Mouse (Mus musculus) macrophage (primary cell): ENCODE results near the gene Hc. TPM values are rescaled to one million over a fixed set of nuclear protein-coding genes. Genes with fewer than 3 reads are reported as not detected.

Experiments used
- H3K27ac ChIP-seq: fragments of 350-480 bp; formaldehyde crosslinking; 2 replicates; pipeline ENCODE4 v1.9.0; 2021
- H3K36me3 ChIP-seq: fragments of 350-480 bp; formaldehyde crosslinking; 2 replicates; pipeline ENCODE4 v1.9.0; 2021; ENCODE audit errors: inconsistent target
- H3K4me3 ChIP-seq: fragments of 350-480 bp; formaldehyde crosslinking; 2 replicates; pipeline ENCODE4 v1.9.0; 2021; ENCODE audit errors: inconsistent target
- H3K79me2 ChIP-seq: fragments of 350-480 bp; formaldehyde crosslinking; 2 replicates; pipeline ENCODE4 v1.9.0; 2021; ENCODE audit errors: inconsistent target
- WGBS: methylation state at CpG from one replicate; pipeline ENCODE4 v1.1.7; 2026; ENCODE audit warnings: inconsistent platforms; ENCODE audit not compliant: missing documents; 5-methylcytosine and 5-hydroxymethylcytosine counted together
- polyA plus RNA-seq: library from polyadenylated mRNA; stranded (reverse); fragments of 250-400 nt; gene quantifications from 3 replicates; pipeline ENCODE4 v1.2.4, GENCODE M21; 2018; ENCODE audit warnings: inconsistent platforms

Gene Hc
- polyA plus RNA-seq, 1 experiment from 2014 or later: not detected

DNA sequence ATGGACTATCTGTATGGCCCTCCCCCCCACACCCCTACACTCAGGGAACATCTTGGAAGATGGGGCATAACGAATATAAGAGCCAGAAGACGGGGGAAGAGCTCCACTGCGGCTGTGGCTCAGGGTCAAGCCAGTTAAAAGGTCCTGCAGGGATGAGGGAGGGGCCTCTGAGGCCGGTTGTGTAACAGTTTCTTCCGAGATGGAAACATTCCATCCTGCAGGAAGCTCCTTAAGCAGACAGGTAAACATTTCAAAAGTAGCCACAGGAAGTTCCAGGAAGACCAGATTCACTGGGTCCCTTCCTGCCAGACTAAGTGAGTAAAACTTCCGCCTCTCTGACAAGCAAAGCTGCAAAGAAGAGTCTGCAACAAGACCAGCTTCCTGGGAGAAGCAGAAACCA is 45.4 kb downstream of the Hc start:
- WGBS: 37% methylated on average over 5 of the region's 6 CpGs
- Histone ChIP-seq H3K4me3 (no peak overlapping the region), H3K36me3 (no peaks in the 10 kb centered on the region), H3K79me2 (no peaks in the 10 kb centered on the region), H3K27ac (no peak overlapping the region)

- Histone ChIP-seq H3K4me3 (no peak overlapping the region), H3K36me3 (no peaks in the 10 kb centered on the region), H3K79me2 (no peaks in the 10 kb centered on the region), H3K27ac (no peak overlapping the region)
- WGBS: 81% methylated on average over 7 of the region's 8 CpGs
These were observed 49.6 kb downstream of the Hc start for GRCm38 (mm10) chr2:35011649-35012048.

GRCm38 (mm10) chr2:34998956-34999355 is 62.3 kb downstream of the Hc start:
- H3K79me2 ChIP-seq: no peaks in the 10 kb centered on the region
- no peak overlapping the region for H3K27ac ChIP-seq
- H3K36me3 ChIP-seq: no peaks in the 10 kb centered on the region
- no peak overlapping the region for H3K4me3 ChIP-seq
- WGBS: 87% methylated on average over 9 of the region's 9 CpGs

DNA sequence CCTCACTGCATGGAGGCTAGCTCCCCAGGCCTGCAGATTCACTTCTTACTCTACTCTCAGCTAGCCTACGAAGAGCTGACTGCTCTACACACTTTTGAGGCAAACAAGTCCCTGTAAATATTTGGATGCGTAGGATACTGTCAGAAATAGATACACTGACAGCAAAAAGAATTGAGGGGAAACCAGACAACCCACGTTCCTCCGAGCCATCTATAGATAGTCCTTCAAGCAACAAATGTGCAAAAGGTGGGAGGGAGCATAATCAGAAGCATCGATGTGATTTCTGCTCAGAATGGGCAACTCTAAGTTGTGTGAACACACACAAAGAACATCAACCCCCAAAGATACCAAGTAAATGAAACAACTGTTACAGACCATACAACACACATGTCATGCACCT is 64.7 kb downstream of the Hc start:
- 92% methylated on average over 5 of the region's 5 CpGs for whole genome bisulfite sequencing
- Histone ChIP-seq H3K27ac (no peak overlapping the region), H3K4me3 (no peak overlapping the region), H3K36me3 (no peaks in the 10 kb centered on the region), H3K79me2 (no peaks in the 10 kb centered on the region)

GRCm38 (mm10) chr2:34993696-34994356 is 67.4 kb downstream of the Hc start:
- H3K27ac ChIP-seq: no peak overlapping the region
- WGBS: 95% methylated on average over 5 of the region's 5 CpGs

DNA sequence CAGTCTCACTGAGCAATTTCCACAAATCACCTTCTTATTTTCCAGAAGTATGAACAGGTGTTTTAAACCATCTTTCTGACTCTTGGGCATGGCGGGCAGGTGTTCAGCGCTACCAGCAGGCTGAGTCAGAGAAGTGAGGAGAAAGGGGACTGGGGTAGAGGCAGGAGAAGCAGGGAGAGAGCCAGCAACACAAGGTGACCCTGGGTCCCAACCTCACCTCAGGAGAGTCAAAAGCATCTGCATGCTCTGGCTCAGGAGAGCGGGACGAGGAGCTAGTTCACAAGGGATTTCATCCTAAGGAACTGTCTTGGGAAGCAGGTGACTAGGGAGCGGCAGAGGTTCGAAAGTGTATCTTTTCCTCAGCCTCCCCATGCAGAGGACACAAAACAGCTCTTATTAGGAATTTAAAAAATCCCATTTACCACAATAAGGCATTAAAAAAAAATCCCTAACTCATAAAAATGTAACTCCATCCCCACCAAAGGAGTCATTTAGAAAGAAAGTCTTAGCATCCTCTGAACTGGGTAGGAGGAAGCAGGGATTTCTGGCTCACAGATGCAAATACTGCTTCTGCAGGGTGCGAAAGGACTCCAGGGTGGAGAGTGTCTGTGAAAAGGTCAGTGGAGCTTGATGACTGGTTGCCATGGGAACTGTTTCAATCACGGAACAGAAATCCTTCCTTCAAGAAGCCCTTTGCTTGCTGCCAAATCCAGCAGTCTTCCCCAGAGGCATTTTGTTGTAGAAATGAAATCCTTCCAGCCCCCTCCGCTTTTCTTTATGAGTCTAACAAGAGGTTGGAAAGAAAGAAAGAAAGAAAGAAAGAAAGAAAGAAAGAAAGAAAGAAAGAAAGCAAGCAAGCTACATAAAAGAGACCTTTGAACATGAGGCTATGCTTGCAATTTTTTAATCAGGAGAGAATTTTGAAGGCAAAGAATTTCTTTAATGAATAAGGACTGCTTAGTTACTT is 68.2 kb downstream of the Hc start:
- Histone ChIP-seq H3K4me3 (no peak overlapping the region), H3K27ac (no peak overlapping the region), H3K79me2 (no peaks in the 10 kb centered on the region), H3K36me3 (no peaks in the 10 kb centered on the region)
- 52% methylated on average over 9 of the region's 9 CpGs for WGBS

More at GRCm38 (mm10) chr2:34993696-34994356, 67.4 kb downstream of the Hc start:
- Histone ChIP-seq H3K79me2 (no peaks in the 10 kb centered on the region), H3K36me3 (no peaks in the 10 kb centered on the region), H3K4me3 (no peak overlapping the region)

- Histone ChIP-seq H3K4me3 (no peak overlapping the region), H3K27ac (no peak overlapping the region), H3K79me2 (no peaks in the 10 kb centered on the region), H3K36me3 (no peaks in the 10 kb centered on the region)
- WGBS: 91% methylated on average over 3 of the region's 3 CpGs
These were observed 69.3 kb downstream of the Hc start for GRCm38 (mm10) chr2:34991966-34992365.

GRCm38 (mm10) chr2:34989749-34990148 is 71.5 kb downstream of the Hc start:
- H3K4me3 ChIP-seq: no peak overlapping the region
- H3K79me2 ChIP-seq: no peaks in the 10 kb centered on the region
- no peaks in the 10 kb centered on the region for H3K36me3 ChIP-seq
- WGBS: 100% methylated on average over 1 of the region's 1 CpGs
- no peak overlapping the region for H3K27ac ChIP-seq

- Histone ChIP-seq H3K4me3 (no peak overlapping the region), H3K36me3 (no peaks in the 10 kb centered on the region), H3K27ac (no peak overlapping the region), H3K79me2 (no peaks in the 10 kb centered on the region)
- 100% methylated on average over 1 of the region's 1 CpGs for WGBS
These were observed 73.6 kb downstream of the Hc start for GRCm38 (mm10) chr2:34987595-34987994.

- WGBS: 89% methylated on average over 8 of the region's 8 CpGs
- Histone ChIP-seq H3K4me3 (no peak overlapping the region), H3K27ac (no peak overlapping the region), H3K36me3 (no peaks in the 10 kb centered on the region), H3K79me2 (no peaks in the 10 kb centered on the region)
These were observed 76.4 kb downstream of the Hc start for GRCm38 (mm10) chr2:34984885-34985284.

DNA sequence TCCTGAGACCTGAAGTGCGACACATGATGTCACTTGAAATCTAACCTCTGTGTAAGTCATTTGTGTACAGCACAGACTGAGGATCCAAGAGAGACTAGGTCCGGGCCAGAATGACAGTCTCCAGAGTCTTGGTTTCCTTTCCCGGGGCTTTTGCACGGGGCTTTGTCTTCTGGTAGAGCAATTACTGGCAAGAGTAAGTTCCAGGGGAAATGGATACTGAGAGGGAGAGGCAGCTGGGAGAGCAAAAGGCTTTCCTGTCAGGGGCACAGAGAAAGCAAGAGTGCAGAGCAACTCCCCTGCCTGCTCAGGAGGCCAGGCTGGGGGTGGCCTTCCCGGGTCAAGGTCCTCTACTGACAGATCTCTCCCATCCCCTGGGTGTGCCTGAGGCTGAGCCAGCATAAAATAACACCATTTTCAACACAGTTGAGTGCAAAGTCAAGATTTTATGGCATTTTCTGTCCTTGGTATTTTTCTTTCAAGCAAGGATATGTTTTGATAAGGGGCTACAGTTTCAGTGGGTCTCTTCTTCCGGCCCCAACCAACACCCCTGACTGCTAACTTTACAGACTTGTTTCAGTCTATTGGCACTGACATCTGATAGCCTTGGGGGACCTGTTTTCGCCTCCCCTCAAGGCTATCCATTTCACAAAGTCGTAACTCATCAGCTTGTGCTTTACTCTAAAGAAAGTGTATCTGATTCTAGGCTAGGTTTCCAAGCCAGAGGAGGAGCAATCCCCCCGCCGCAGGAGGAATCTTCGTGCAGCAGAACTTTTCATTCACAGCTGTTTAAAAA is 78.1 kb downstream of the Hc start:
- WGBS: 84% methylated on average over 11 of the region's 11 CpGs
- no peaks in the 10 kb centered on the region for H3K36me3 ChIP-seq

GRCm38 (mm10) chr2:34982096-34982724 is 79.0 kb downstream of the Hc start:
- no peaks in the 10 kb centered on the region for H3K36me3 ChIP-seq
- H3K4me3 ChIP-seq: no peak overlapping the region
- H3K27ac ChIP-seq: no peak overlapping the region
- no peaks in the 10 kb centered on the region for H3K79me2 ChIP-seq
- WGBS: 79% methylated on average over 14 of the region's 14 CpGs

More for the DNA sequence above, 78.1 kb downstream of the Hc start:
- Histone ChIP-seq H3K79me2 (no peaks in the 10 kb centered on the region), H3K4me3 (no peak overlapping the region), H3K27ac (no peak overlapping the region)

DNA sequence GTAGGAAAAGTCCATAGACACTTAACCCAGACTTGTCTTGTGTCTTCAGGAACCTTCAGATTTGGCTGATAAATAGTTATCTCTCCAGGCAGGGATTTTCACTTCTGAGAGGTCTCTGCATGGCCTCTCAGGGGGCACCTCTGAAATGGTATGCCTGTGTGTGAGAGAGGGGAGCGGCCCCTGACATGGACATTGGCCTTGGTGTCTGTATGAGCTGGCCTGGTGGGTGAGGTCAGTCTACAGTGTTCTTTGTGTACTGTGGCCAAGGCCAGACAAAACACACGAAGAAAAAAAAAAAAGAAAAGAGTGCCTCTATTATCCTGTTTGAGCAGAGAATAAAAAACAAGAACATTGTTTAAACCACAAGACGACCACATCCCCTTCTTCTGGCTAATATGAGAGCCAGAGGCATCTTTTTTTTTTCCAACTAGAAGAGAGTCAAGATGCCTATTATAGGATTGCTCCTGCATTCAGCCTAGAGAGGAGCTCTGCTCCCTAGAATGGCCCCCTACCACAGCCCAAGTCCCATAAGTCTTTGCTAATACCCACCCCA is 81.7 kb downstream of the Hc start:
- H3K27ac ChIP-seq: no peak overlapping the region
- H3K4me3 ChIP-seq: no peak overlapping the region

DNA sequence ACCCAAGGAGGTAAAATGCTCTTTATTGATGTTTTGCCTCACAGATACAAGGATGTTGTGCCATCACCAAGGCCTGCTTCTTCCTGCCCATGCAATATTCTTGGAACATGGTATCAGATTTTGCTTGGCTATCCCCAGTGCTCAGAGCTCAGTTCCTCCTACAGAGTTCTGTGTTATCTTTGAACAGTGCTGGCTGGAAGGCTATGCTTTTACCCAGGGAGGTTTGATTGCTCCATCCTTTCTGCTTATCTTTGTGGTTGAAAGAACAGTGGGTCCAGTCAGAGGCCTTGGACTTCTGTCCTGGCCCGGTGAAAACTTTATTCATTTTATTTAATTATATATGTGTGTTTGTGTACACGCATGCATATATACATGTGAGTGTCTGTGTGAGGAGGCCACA is 83.0 kb downstream of the Hc start:
- Histone ChIP-seq H3K36me3 (no peaks in the 10 kb centered on the region), H3K27ac (no peak overlapping the region), H3K4me3 (no peak overlapping the region), H3K79me2 (no peaks in the 10 kb centered on the region)
- 90% methylated on average over 2 of the region's 2 CpGs for WGBS

More for the DNA sequence above, 81.7 kb downstream of the Hc start:
- Histone ChIP-seq H3K79me2 (no peaks in the 10 kb centered on the region), H3K36me3 (no peaks in the 10 kb centered on the region)
- 44% methylated on average over 2 of the region's 3 CpGs for WGBS
